Mouse (Mus musculus) liver, adult 2 months (tissue): ENCODE data around the gene Zmynd11.

ENCODE experiments used
- CTCF ChIP-seq: fragments of 200-500 bp; IDR thresholded peaks from 2 replicates; pipeline ENCODE4 v1.5.1; 2011; ENCODE audit warnings: low read depth, low read length, control low read depth
- POLR2A ChIP-seq: fragments of 200-500 bp; IDR thresholded peaks from 2 replicates; pipeline ENCODE4 v1.6.1; 2011; ENCODE audit warnings: low read length, control low read depth; ENCODE audit not compliant: insufficient read depth; ENCODE audit errors: extremely low read depth

- TF ChIP-seq CTCF (no peak), POLR2A (no peak)
Measured at GRCm38 (mm10) chr13:9775901-9776300, 10.8 kb upstream of the Zmynd11 start.
